Mouse (Mus musculus) liver, adult (tissue): Measurements from ENCODE around the gene Agap1.

ENCODE experiments used
- GATA4 ChIP-seq: IDR thresholded peaks from 2 replicates; pipeline ENCODE4 v1.6.1; 2014; ENCODE audit warnings: mild to moderate bottlenecking, low read length; ENCODE audit not compliant: insufficient replicate concordance

Agap1 gene

DNA sequence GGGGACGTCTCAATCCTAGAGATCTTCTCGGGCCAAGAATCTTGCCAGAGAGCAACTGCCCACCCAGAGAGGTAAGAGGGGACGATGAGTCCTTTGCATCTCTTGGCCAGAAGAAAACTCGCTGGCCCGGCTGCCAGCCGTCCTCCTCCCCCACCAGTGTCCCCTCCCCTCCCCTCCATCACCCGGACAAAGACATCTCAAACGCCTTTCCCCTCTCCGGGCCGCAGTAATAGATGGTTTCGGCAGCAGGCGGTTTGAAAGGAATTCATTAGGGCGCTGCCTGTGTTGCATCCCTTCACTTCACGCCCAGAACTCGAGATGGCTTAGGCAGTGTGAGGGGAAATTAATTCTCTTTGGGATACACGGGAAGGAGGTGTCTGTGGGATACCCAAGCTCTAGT, 478.0 kb downstream of the Agap1 start:
- no peak for TF ChIP-seq GATA4

DNA sequence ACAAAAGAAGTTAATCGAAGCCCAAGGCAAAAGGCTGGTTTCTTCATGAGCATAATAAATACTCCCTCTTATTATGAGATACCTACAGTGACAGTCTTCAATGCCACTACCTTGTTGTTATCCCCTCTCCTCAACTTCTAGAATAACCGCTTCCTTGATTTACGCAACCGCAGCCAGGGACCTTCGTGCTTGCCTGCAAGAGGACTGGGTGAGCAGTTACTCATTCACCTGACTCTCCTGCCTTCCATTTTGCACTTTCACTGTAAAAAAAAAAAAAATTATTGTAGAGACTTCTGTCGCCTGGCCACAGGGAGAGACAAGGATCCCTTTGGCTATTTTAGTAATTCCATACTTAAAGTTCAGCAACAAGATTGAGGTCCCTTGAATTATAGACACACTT, 478.4 kb downstream of the Agap1 start:
- no peak for TF ChIP-seq GATA4

DNA sequence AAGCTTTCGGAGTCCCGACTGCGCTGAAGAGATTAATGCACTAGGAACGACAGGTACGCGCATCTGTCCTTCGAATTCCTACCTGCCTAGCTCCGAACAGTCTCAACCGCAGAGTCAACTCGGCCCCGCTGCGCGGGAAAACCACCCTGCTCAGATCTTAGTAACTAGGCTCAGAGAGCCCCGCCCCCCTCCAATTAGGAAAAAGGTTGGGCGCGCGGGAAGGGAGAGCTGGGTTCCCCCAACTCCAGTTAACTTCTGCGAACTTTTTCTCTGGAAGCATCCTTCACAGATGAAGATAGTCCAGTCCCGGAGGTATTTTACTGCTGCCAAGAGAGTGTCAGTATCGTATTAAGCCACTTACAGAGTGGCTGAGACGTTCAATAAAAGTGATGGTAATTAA, 479.2 kb downstream of the Agap1 start:
- TF ChIP-seq GATA4, result no peak

DNA sequence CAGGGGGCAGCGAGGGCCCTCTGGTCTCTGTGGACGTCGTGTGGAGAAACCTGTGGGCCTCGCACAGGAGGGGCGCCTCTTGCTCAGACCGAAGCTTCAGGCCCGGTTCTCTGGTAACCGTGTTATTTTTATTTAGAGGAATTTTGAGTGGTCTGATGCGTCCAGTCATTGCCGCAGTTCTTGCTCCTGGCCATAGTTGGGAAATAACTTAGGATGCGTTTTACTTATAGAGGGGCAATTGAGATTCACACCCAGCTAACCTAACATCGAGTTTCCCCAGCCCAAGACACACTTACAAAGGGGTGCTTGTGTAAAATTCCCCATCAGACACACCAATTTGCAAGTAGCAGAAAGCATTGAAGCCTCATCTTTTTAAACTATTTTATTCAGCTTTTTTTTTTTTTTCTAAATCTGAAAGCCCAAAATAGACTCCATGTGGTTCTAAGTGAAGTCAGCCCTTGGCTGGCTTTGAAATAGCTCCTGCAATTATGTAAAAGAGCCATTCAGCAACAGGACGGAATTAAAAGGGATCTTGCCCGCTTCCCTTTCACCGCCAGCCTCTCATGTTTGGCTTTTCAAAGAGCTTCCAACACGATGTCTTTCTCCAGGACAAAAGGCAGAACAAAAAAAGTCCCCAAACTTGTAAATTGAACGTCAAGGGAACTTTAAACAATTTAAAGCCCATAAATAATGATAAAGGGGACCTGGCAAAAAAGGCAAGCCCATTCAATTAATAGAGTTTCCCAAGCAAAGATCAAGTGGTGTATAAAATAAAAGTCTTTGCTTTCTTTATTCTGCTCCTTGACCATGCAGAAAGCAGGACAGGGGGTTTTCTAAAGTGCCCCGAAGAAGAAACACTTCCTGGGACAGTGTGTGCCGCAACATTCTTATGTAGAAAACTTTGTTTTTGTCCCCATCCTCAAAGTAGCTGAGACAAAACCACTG, 480.0 kb downstream of the Agap1 start:
- TF ChIP-seq GATA4, result no peak

DNA sequence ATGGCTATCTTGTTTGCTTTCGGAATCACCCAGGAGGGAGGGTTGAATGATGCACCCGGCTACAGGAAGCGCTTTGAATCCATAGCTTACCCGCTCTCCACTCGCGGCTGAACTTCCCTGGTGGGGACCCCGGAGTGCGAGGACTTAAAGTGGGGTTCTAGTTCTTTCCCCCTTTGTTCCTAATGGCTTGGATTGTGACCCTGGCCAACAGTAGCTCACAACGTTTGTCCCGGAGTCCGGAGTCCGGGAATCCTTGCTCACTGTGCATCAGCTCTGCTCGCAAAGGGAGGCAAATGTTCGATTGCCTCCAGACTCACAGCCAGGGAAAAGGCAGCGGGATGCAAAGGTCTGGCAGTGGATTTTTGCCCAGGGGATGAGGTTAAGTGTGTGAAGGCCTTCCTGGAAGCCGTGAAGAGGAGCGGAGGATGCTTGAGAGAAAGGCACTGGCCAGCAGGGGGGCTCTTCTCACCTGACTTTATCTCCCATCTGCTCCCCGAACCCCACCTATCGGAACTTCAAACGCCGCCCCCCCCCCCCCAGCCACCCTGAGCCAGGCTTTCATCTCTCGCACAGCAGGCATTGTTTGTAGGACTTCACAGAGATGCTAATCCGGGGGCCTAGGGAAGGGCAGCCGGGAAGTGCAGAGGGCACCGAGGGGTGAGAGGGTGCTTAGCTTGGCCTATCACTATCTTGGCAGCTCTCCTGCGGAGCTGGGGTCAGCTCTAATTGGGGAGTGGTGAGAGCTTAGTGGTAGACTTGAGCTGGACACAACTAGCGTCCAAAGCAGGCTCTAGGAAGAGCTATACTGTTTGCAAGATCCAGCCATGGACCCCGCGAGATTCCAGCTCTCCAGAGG, 481.1 kb downstream of the Agap1 start:
- TF ChIP-seq GATA4, result no peak

DNA sequence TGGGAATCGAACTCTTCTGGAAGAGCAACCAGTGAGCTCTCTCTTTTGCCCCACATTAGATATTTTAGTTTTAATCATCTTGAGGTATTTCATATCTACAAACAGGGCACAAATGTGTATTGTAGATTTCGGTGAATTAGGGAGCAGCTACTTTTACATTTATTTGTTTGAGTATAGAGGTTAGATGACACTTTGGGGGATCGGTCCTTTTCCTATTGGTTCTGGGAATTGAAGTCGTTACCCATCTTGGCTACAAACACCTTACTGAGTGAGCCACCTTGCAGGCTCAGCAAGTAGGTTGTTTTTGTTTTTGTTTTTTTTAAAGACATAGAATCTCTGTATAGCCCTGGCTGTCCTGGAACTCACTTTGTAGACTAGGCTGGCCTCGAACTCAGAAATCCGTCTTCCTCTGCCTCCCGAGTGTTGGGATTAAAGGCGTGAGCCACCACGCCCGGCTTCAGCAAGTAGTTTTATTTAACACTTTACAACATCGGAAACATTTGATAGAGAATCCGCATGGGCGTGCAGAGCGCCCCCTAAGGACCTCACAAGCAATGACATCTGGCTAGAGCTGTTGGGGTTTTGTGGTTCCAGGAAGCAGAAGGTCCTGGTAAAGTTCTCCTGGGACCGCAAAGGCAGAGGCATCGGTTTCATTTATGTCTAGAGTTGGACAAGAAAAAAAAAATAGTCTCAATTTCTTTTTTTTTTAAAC, 484.4 kb downstream of the Agap1 start:
- no peak for TF ChIP-seq GATA4

DNA sequence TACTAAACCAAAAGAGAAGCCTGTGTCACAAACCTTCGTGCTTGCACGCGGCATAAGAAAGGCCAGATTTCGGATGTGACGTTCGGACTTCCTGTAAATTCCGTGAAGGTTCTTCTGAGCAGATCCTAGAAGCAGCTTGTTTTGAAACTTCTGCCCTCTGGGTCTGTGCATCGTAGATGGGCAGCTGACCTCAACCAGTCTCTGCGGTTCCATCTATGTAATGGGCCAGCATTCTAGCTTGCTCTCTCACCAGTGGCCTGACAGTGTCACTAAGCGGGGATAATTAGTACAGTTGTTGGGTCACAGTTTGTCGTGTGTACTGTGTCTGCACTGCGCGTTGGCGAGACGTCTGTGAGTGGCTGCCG, 485.0 kb downstream of the Agap1 start:
- no peak for TF ChIP-seq GATA4

DNA sequence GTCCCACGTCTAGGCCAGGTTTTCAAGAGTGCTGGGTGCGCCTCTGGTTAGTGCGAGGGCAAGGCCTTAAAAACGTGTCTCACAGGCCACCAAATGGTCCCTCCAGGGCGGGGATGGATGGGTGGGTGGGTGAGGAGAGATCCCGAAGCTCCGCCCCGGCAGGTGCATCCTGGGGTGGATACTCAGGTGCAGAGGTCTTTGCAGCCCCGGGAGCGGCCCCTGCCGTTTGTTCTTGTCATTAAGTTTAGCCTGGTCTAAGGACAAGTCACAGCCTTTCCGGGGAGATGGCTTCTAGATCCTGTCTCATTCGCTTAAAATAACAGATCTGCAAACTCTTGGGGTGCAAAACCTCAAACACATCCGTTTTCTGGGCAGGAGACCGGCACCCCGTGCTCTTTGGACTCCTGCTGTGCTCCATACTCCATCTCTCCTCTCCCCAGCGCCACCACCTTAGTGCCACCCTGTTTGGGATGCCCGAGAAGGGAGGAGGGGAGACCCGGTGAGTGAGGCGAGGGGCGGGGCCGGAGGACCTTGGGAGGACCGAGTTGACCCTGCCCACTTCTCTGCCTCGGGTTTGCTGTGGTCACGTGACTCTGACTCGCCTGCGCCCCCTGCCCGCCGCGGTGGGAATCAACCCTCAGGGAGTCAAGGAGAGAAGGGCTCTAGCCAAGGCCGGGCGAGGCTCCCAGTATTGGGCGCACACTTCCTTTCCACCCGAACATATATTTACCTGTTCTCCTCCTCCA, 485.5 kb downstream of the Agap1 start:
- no peak for TF ChIP-seq GATA4

DNA sequence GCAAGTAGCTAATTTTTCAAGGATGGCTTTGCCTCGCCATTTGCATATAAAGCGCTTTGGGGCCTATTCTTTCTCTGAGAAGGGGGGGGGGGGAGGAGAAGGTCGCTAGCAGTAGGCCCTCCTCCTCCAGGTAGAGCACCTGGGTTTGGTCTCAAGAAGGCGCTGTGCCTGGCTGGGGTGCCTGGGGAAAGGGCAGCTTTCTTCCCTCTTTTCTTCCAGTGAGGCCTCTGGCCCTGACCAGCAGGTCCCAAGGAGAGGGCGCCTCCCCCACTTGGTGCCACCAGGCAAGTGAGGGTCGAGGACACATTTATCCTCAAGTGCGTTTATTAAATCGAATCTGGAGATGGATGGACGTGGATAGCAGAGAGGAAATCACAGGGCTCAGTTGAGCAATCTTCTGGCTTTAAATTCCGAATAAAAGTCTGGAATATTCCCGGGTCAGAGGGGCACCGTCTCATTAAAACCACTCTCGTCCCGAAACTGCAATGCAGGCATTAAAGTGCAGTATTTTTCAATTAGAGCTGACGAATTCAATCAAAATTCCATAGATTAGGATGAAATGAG, 486.4 kb downstream of the Agap1 start:
- TF ChIP-seq GATA4, result no peak

DNA sequence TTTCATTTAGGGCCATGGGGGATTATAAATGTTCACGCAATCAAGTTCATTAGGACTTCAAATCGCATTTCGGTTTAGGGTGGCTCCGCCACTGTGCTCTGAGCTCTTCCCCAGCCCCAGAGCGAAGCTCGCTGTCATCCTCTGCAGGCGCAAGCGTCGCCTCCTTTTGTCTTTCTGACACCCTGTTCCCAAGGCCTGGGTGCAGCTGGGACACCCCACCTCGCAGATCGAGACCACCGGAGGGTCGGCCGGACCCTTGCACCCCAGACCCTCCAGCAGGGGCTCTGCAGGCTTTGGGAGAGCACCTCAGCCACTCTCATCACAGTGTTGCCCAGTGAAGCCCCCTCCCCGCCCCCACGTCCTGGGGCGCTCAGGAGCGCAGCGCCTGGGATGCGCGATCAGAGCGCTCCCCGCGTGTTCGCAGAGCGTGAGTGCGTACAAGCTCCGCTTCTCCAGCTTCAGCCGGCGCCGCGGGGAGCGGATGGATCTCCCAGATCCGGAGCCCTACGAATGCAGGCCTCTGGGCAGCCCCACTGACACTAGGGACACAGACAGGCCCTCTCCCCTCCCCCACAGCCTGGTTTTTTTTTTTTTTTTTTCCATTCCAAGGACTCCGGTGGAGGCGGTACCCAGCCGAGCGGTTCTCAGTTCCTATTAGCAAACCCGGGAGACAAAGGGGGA, 487.2 kb downstream of the Agap1 start:
- TF ChIP-seq GATA4, result no peak

DNA sequence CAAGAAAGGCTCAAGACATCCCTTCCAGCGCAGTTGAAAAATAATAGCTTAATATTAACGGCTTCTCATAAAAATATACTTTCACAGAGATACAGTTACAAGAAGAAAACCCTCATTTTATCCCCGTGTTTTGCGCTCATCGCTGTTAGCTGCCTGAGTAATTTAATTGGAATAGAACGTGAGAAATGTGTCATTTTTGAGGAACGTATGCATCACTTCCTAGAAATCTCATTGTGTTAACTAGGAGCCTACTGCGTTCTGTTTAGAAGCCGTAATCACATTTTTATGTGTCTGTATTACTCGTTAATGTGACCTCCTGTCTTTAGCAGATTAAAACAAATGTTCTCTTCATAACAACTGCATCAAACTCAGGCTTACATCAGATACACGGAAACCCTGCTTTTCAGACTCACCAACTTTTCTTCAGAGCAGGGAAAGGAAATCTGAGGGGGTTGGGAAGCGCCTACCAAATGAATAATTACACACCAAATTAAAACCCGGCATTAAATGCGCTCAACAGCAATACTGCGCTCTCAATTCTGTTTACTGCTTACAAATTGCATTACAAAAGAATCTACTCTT, 487.9 kb downstream of the Agap1 start:
- no peak for TF ChIP-seq GATA4

DNA sequence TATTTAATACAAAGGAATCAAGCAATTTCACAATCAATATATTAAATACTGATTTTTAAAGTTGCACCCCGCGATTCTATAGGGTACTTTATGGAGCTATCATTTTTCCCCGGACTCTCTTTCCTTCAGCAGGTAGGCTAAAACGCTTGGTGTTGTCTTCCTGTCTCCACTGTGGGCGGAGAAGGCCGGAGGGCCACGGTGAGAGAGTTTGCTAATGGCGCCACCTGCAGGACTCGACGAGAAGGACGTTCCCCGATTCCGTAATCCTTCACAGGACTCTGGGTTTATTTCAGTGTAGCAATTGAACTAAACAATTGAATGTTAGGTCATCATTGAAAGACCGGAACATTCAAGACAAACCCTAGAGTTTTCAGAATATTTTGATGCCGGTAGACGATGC, 488.6 kb downstream of the Agap1 start:
- TF ChIP-seq GATA4, result no peak
